Mouse (Mus musculus) urinary bladder, adult 18-20 months (tissue): ENCODE data around the gene Runx2.

Experiments
- DNase-seq, 2 experiments: peaks; one replicate each; pipeline ENCODE4 v3.0.0; 2022; ENCODE audit warnings: low spot score in 2 of 2, mixed read lengths in 2 of 2

The Runx2 gene

GRCm38 (mm10) chr17:44540699-44541098 lies 273.9 kb downstream of the Runx2 start:
- DNase-seq: no peak

GRCm38 (mm10) chr17:44538921-44539320 lies 275.7 kb downstream of the Runx2 start:
- DNase-seq: no peak

- no peak for DNase-seq
These were observed 284.6 kb downstream of the Runx2 start for GRCm38 (mm10) chr17:44530000-44530399.

- DNase-seq: no peak
These were observed 286.0 kb downstream of the Runx2 start for GRCm38 (mm10) chr17:44528617-44529016.

- no peak for DNase-seq
These were observed 290.5 kb downstream of the Runx2 start for GRCm38 (mm10) chr17:44524146-44524545.

GRCm38 (mm10) chr17:44522906-44523305 lies 291.7 kb downstream of the Runx2 start:
- no peak for DNase-seq

- DNase-seq: no peak
These were observed 294.2 kb downstream of the Runx2 start for GRCm38 (mm10) chr17:44520122-44521075.

- DNase-seq: no peak
These were observed 295.2 kb downstream of the Runx2 start for GRCm38 (mm10) chr17:44519356-44519755.

- no peak for DNase-seq
These were observed 296.4 kb downstream of the Runx2 start for GRCm38 (mm10) chr17:44518156-44518555.

DNA sequence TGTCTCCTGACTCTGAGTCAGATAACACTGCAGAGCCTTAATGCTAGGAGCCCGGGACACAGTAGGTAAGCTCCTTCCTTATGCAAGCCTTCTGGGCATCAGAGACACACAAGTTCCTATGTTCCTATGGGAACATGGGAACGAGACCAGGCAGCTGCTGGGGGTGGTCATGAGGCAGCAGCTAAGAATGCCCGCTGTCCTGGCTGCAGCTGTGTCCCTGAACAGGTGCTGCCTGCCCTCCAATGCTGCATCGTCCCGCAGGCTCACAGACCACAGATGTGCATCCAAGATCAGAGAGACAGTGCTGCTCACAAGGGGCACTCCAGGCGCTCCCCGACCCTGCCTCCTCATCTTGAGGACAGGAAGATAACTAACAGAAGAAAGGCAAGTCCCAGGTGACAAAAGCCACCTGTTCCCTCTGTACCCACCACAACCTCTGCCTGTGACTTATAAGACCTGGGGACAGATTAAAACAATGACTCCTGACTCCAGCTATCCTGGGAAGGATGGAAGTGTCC lies 306.3 kb downstream of the Runx2 start:
- DNase-seq: no peak

DNA sequence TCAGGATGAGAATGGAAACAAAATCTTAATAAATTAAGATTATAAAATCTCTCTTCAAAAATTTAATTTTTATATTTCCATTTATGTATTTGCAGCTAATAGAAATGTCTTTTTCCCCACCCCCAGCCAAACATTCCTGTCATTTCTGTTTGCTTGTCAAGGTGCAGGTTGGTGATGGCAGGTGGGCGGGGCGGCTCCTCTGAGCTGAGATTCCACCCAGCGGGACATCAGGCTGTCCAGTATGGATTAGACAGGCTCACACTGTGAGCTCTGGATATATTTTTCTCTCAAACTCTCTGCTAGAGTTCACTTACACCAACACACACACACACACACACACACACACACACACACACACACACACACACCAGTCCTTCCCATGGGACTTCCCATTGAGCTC lies 306.9 kb downstream of the Runx2 start:
- DNase-seq: no peak

DNA sequence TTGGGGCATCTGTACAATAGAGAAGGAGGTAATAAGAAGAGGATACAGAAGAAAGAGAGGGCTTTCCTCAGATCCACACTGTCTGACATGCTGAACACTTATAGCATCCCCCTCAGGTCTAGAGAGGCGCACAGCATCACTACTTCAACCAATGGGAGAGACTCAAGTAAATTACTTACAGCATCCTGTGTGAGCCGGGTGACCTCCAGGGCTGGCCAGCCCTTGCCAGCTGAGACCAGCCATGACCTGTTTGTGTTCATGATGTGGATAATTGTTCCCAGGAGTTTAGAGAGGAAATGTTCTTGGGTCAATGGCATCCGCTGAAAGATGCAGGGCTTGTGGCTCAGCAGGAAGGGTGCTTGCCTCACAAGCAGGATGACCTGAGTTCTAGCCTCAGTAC lies 308.1 kb downstream of the Runx2 start:
- no peak for DNase-seq

GRCm38 (mm10) chr17:44504794-44505317 lies 309.7 kb downstream of the Runx2 start:
- no peak for DNase-seq

DNA sequence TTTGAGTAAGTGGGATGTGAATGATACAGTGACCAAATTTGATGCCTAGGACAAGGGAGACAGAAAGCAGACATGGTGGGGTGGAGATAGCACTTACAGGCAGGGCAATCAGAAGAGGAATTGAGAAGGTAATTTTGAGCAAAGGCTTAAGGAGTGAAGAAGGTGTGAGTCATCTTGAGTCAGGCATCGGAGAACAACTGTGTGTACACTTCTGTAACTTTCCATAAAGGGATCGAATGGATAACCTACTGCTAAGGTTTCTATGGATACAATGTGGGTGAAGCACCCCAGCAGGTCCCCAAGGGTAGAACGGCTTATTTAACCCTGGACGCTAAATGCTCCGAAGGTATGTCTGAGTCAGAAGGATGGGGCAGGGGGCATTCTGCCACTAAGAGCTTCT lies 312.4 kb downstream of the Runx2 start:
- DNase-seq: no peak

DNA sequence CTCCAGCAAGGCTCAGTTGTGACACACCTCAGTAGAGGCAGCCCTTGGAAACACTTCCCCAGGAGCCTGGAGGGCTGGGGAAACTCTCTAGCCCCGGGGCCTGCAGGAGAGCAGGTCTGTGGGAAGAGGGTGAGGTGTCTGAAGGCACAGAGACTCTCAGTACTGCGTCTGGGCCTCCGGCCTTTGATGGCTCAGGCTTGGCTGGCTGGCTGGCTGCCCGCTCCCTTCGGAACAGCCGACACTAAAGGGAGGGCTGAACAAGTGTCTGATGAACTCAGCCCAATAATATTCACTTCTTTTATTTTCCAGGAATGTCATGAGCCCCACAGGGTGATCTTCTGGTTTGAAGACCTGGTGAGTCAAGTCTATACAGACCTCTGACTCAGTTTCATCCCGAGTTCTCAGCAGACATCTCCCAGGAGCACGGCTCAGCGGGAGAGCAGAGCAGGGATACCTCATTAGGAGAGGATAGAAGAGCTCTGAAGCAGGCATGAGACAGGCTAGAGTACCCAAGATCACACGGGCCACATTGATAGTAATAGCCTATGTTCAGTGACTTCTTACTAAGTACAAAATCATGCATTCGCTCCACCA lies 314.2 kb downstream of the Runx2 start:
- DNase-seq: peak in 1 of 2 experiments; percentile 9

GRCm38 (mm10) chr17:44490164-44490794 lies 324.3 kb downstream of the Runx2 start:
- no peak for DNase-seq

- no peak for DNase-seq
These were observed 325.3 kb downstream of the Runx2 start for GRCm38 (mm10) chr17:44489346-44489745.

DNA sequence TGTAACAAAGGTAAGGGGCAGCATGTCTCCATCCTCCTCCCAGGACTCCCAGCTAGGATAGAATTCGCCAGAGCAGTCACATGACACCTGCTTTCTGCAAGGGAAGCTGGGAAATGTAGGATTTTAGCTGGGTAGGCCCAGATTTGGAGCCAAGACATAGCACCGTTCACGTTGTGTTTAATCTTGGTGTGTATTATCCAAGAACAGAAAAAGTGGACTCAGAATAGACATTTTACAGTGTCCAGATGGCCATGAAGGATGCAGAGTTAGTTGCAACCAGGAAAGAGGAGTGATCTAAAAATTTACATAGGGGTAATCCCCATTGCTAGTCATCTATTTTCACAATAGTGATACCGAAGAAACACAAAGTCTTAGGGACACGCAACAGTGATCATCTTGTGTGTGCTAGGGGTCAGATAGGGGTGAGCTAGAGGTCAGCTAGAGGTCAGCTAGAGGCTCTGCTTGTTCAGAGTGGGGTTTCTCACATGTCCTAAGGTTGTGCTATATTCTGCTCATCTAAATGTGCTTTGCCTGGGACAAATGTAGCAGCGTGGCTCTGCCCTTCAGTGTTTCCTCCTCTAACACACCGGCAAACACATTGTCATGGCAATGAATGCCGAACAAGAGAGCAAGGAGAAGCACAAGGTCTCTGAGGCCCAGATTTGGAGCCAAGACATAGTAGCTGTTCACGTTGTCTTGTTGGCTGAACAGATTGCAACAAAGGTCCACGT lies 326.9 kb downstream of the Runx2 start:
- no peak for DNase-seq

GRCm38 (mm10) chr17:44485337-44485736 lies 329.3 kb downstream of the Runx2 start:
- no peak for DNase-seq

GRCm38 (mm10) chr17:44479918-44480317 lies 334.7 kb downstream of the Runx2 start:
- no peak for DNase-seq

- DNase-seq: no peak
These were observed 335.1 kb downstream of the Runx2 start for GRCm38 (mm10) chr17:44479491-44479890.
